Mouse (Mus musculus) forebrain, embryonic 15.5 days (tissue): ENCODE results near the gene Nav2. TPM values are rescaled to one million over a fixed set of nuclear protein-coding genes. Genes with fewer than 3 reads are reported as not detected.
A peak's percentile ranks its signal among the peaks of the same experiment; 100 is the strongest.

Experiments used
- ATAC-seq: fragments of 200-750 bp; cut with Nextera tagmentation; replicated peaks from 2 replicates; pipeline ENCODE4 v1.8.0; 2017; ENCODE audit warnings: mild to moderate bottlenecking, moderate TSS enrichment, moderate library complexity
- H3K27ac ChIP-seq: fragments of 300-500 bp; sonication (generic); replicated peaks from 2 replicates; pipeline ENCODE4 v1.5.1; 2015; ENCODE audit warnings: mild to moderate bottlenecking, inconsistent platforms
- H3K27me3 ChIP-seq: fragments of 300-500 bp; sonication (generic); 2 replicates; pipeline ENCODE4 v1.6.1; 2015; ENCODE audit warnings: inconsistent platforms
- H3K36me3 ChIP-seq: fragments of 300-500 bp; sonication (generic); 2 replicates; pipeline ENCODE4 v1.6.1; 2015; ENCODE audit warnings: mild to moderate bottlenecking, inconsistent platforms
- H3K4me1 ChIP-seq: fragments of 300-500 bp; sonication (generic); 2 replicates; pipeline ENCODE4 v1.6.1; 2015; ENCODE audit warnings: inconsistent platforms
- H3K4me2 ChIP-seq: fragments of 300-500 bp; sonication (generic); replicated peaks from 2 replicates; pipeline ENCODE4 v1.6.1; 2015; ENCODE audit warnings: mild to moderate bottlenecking, inconsistent platforms
- H3K4me3 ChIP-seq: fragments of 300-500 bp; sonication (generic); 2 replicates; pipeline ENCODE4 v1.5.1; 2015; ENCODE audit warnings: mild to moderate bottlenecking, inconsistent platforms
- H3K9ac ChIP-seq: fragments of 300-500 bp; sonication (generic); replicated peaks from 2 replicates; pipeline ENCODE4 v1.6.1; 2015; ENCODE audit warnings: mild to moderate bottlenecking, inconsistent platforms
- H3K9me3 ChIP-seq: fragments of 300-500 bp; sonication (generic); 2 replicates; pipeline ENCODE4 v1.6.1; 2016; ENCODE audit warnings: inconsistent platforms
- WGBS: fragments of 180-500 bp; shearing (Covaris S2); methylation state at CpG from one replicate; pipeline ENCODE4 v1.1.7; 2015; ENCODE audit warnings: mixed read lengths; 5-methylcytosine and 5-hydroxymethylcytosine counted together
- polyA plus RNA-seq: library from polyadenylated mRNA; unstranded; fragments of >200 nt; fragmentation: Nextera tagmentation; extraction: Ambion mirVana; gene quantifications from 2 replicates; pipeline ENCODE4 v1.2.1, GENCODE M21; 2015

Gene Nav2
- polyA plus RNA-seq, 1 experiment from 2014 or later = 27.3 TPM

- peak overlapping the region; percentile 52 for H3K27ac ChIP-seq
- 85% methylated on average over 9 of the region's 9 CpGs for WGBS
- H3K4me2 ChIP-seq = no peak overlapping the region
- H3K36me3 ChIP-seq = no peaks in the 10 kb centered on the region
- no peaks in the 10 kb centered on the region for H3K27me3 ChIP-seq
- H3K9ac ChIP-seq = no peak overlapping the region
- H3K9me3 ChIP-seq = no peaks in the 10 kb centered on the region
- H3K4me3 ChIP-seq = no peak overlapping the region
- no peak for ATAC-seq
- H3K4me1 ChIP-seq = peaks cover 30% of the 10 kb centered on the region
These were observed 499.2 kb downstream of the Nav2 start for GRCm38 (mm10) chr7:49407688-49408087.

GRCm38 (mm10) chr7:49408625-49409024 is 500.1 kb downstream of the Nav2 start:
- WGBS = 81% methylated on average over 7 of the region's 7 CpGs
- H3K4me1 ChIP-seq = peaks cover 30% of the 10 kb centered on the region
- H3K36me3 ChIP-seq = no peaks in the 10 kb centered on the region
- H3K4me2 ChIP-seq = no peak overlapping the region
- no peak overlapping the region for H3K4me3 ChIP-seq
- no peak overlapping the region for H3K9ac ChIP-seq
- no peaks in the 10 kb centered on the region for H3K27me3 ChIP-seq
- H3K27ac ChIP-seq = peak overlapping the region; percentile 28; the same call in 1 of the 2 replicates
- no peaks in the 10 kb centered on the region for H3K9me3 ChIP-seq
- no peak for ATAC-seq

GRCm38 (mm10) chr7:49409265-49409664 is 500.7 kb downstream of the Nav2 start:
- Histone ChIP-seq H3K9me3 (no peaks in the 10 kb centered on the region), H3K4me3 (no peak overlapping the region), H3K4me2 (no peak overlapping the region), H3K4me1 (peaks cover 30% of the 10 kb centered on the region), H3K27ac (peak overlapping the region; percentile 12; the same call in 1 of the 2 replicates), H3K36me3 (no peaks in the 10 kb centered on the region), H3K9ac (no peak overlapping the region), H3K27me3 (no peaks in the 10 kb centered on the region)
- ATAC-seq = peak; percentile 44
- 30% methylated on average over 3 of the region's 3 CpGs for WGBS

GRCm38 (mm10) chr7:49410188-49410587 is 501.7 kb downstream of the Nav2 start:
- no peak for ATAC-seq
- H3K4me1 ChIP-seq = peaks cover 30% of the 10 kb centered on the region
- WGBS = 92% methylated on average over 5 of the region's 5 CpGs
- no peaks in the 10 kb centered on the region for H3K9me3 ChIP-seq
- H3K4me2 ChIP-seq = no peak overlapping the region
- H3K27me3 ChIP-seq = no peaks in the 10 kb centered on the region
- no peak overlapping the region for H3K9ac ChIP-seq
- H3K36me3 ChIP-seq = no peaks in the 10 kb centered on the region
- no peak overlapping the region for H3K4me3 ChIP-seq
- H3K27ac ChIP-seq = no peak overlapping the region

- 92% methylated on average over 4 of the region's 4 CpGs for WGBS
- no peak for ATAC-seq
- no peaks in the 10 kb centered on the region for H3K27me3 ChIP-seq
- no peak overlapping the region for H3K4me2 ChIP-seq
- no peaks in the 10 kb centered on the region for H3K9me3 ChIP-seq
- no peak overlapping the region for H3K9ac ChIP-seq
- no peaks in the 10 kb centered on the region for H3K36me3 ChIP-seq
- peaks cover 30% of the 10 kb centered on the region for H3K4me1 ChIP-seq
- H3K4me3 ChIP-seq = no peak overlapping the region
- H3K27ac ChIP-seq = no peak overlapping the region
These were observed 502.4 kb downstream of the Nav2 start for GRCm38 (mm10) chr7:49410892-49411291.

- Histone ChIP-seq H3K9me3 (no peaks in the 10 kb centered on the region), H3K27me3 (no peaks in the 10 kb centered on the region), H3K36me3 (no peaks in the 10 kb centered on the region), H3K9ac (no peak overlapping the region), H3K27ac (no peak overlapping the region), H3K4me1 (peaks cover 29% of the 10 kb centered on the region), H3K4me3 (no peak overlapping the region), H3K4me2 (no peak overlapping the region)
- ATAC-seq = no peak
- 91% methylated on average over 9 of the region's 9 CpGs for WGBS
These were observed 503.3 kb downstream of the Nav2 start for GRCm38 (mm10) chr7:49411803-49412202.

GRCm38 (mm10) chr7:49415131-49415530 is 506.6 kb downstream of the Nav2 start:
- H3K27ac ChIP-seq = peak overlapping the region; percentile 46; the same call in 1 of the 2 replicates
- H3K4me3 ChIP-seq = no peak overlapping the region
- H3K9ac ChIP-seq = no peak overlapping the region
- no peak for ATAC-seq
- no peaks in the 10 kb centered on the region for H3K27me3 ChIP-seq
- WGBS = 73% methylated on average over 7 of the region's 7 CpGs
- H3K9me3 ChIP-seq = no peaks in the 10 kb centered on the region
- H3K4me2 ChIP-seq = no peak overlapping the region
- no peaks in the 10 kb centered on the region for H3K36me3 ChIP-seq
- peaks cover 4% of the 10 kb centered on the region for H3K4me1 ChIP-seq

- Histone ChIP-seq H3K27me3 (no peaks in the 10 kb centered on the region), H3K4me2 (no peak overlapping the region), H3K4me3 (no peak overlapping the region), H3K9ac (no peak overlapping the region), H3K27ac (no peak overlapping the region), H3K9me3 (no peaks in the 10 kb centered on the region), H3K4me1 (peaks cover 8% of the 10 kb centered on the region; the same call in 1 of the 2 replicates), H3K36me3 (no peaks in the 10 kb centered on the region)
- 90% methylated on average over 12 of the region's 12 CpGs for WGBS
- no peak for ATAC-seq
These were observed 507.2 kb downstream of the Nav2 start for GRCm38 (mm10) chr7:49415716-49416115.

GRCm38 (mm10) chr7:49418841-49419240 is 510.3 kb downstream of the Nav2 start:
- H3K4me1 ChIP-seq = peaks cover 9% of the 10 kb centered on the region; the same call in 1 of the 2 replicates
- WGBS = 69% methylated on average over 13 of the region's 13 CpGs
- H3K4me3 ChIP-seq = no peak overlapping the region
- H3K36me3 ChIP-seq = no peaks in the 10 kb centered on the region
- ATAC-seq = no peak
- H3K27me3 ChIP-seq = no peaks in the 10 kb centered on the region
- no peak overlapping the region for H3K9ac ChIP-seq
- H3K27ac ChIP-seq = no peak overlapping the region
- H3K9me3 ChIP-seq = no peaks in the 10 kb centered on the region
- no peak overlapping the region for H3K4me2 ChIP-seq

GRCm38 (mm10) chr7:49420139-49420802 is 511.8 kb downstream of the Nav2 start:
- Histone ChIP-seq H3K4me2 (no peak overlapping the region), H3K4me1 (peaks cover 9% of the 10 kb centered on the region; the same call in 1 of the 2 replicates), H3K27me3 (no peaks in the 10 kb centered on the region), H3K9me3 (no peaks in the 10 kb centered on the region), H3K36me3 (no peaks in the 10 kb centered on the region), H3K27ac (peak overlapping the region; percentile 40; the same call in 1 of the 2 replicates), H3K4me3 (no peak overlapping the region), H3K9ac (no peak overlapping the region)
- WGBS = 83% methylated on average over 17 of the region's 17 CpGs
- ATAC-seq = no peak

GRCm38 (mm10) chr7:49421261-49421660 is 512.7 kb downstream of the Nav2 start:
- Histone ChIP-seq H3K4me3 (no peak overlapping the region), H3K4me1 (peaks cover 9% of the 10 kb centered on the region; the same call in 1 of the 2 replicates), H3K27ac (no peak overlapping the region), H3K9me3 (no peaks in the 10 kb centered on the region), H3K9ac (no peak overlapping the region), H3K27me3 (no peaks in the 10 kb centered on the region), H3K36me3 (no peaks in the 10 kb centered on the region), H3K4me2 (no peak overlapping the region)
- no peak for ATAC-seq
- WGBS = 78% methylated on average over 4 of the region's 4 CpGs

- Histone ChIP-seq H3K9ac (no peak overlapping the region), H3K4me3 (no peak overlapping the region), H3K4me1 (peaks cover 9% of the 10 kb centered on the region; the same call in 1 of the 2 replicates), H3K27me3 (no peaks in the 10 kb centered on the region), H3K36me3 (no peaks in the 10 kb centered on the region), H3K27ac (no peak overlapping the region), H3K9me3 (no peaks in the 10 kb centered on the region), H3K4me2 (no peak overlapping the region)
- 90% methylated on average over 6 of the region's 6 CpGs for WGBS
- no peak for ATAC-seq
These were observed 515.4 kb downstream of the Nav2 start for GRCm38 (mm10) chr7:49423943-49424342.

- no peaks in the 10 kb centered on the region for H3K36me3 ChIP-seq
- 40% methylated on average over 4 of the region's 4 CpGs for WGBS
- peak; percentile 46 for ATAC-seq
- no peak overlapping the region for H3K4me3 ChIP-seq
- H3K9ac ChIP-seq = no peak overlapping the region
- H3K4me1 ChIP-seq = no peaks in the 10 kb centered on the region
- H3K27me3 ChIP-seq = no peaks in the 10 kb centered on the region
- no peaks in the 10 kb centered on the region for H3K9me3 ChIP-seq
- no peak overlapping the region for H3K4me2 ChIP-seq
- 0 out of 2 replicates have a peak overlapping the region, but pooled peaks have one; percentile 12 for H3K27ac ChIP-seq
These were observed 517.5 kb downstream of the Nav2 start for GRCm38 (mm10) chr7:49426060-49426459.
